Mouse (Mus musculus) embryo, embryonic 10.5 days (tissue): ENCODE data around the gene Epha8.

Experiments
- DNase-seq: peaks from one replicate; pipeline ENCODE4 v3.0.0-alpha.2; 2015; ENCODE audit warnings: low spot score

Gene Epha8

DNA sequence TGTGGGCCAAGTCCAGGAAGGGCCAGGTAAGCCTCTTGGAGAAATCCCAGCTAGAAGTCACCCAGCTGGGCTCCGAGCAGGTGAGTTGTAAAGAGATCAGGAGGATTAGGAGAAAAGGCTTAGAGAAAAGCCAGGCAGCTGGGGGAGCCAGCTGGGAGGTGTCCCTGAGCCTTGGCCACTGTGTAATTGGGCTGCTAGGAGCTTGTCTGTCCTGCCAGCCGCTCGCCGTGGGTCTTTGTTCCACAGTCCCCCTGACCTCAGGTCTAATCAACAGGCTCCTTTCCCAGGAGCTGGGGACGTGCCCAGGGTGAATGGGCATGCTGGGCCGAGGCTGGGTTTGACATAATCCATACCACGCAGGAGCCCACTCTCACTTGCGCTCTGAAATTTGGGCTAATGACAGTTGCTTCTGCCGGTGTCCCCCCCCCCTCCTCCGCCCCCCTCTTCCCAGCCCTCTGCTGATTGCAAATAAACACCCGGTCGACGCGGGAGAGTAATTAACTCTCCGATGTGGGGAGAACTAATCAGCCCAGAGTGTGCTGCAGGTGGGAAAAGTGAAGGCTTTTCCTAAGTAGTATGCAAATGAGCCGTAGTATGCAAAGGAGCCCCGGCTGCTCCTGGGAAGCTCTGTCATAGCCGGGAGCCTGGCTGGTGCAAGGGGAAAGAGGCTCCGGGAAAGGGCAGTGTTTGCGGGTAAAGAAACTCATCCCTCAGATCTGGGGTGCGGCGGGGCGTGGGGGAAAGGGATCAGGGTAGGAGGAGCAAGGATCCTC lies 51.7 kb downstream of the Epha8 start:
- peak; percentile 24 for DNase-seq

DNA sequence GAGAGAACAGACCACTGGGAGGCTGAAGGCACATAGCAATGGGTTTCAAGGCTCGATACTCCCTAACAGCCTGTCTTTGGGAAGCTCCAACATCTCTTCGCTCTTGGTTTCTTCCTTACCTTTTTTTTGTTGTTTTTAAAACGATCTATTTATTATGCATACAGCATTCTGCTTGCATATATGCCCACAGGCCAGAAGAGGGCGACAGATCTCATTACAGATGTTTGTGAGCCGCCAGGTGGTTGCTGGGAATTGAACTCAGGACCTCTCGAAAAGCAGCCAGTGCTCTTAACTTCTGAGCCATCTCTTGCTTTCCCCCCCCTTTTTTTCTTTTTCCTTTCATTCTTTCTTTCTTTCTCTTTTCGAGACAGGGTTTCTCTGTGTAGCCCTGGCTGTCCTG lies 57.5 kb downstream of the Epha8 start:
- peak; percentile 29 for DNase-seq

DNA sequence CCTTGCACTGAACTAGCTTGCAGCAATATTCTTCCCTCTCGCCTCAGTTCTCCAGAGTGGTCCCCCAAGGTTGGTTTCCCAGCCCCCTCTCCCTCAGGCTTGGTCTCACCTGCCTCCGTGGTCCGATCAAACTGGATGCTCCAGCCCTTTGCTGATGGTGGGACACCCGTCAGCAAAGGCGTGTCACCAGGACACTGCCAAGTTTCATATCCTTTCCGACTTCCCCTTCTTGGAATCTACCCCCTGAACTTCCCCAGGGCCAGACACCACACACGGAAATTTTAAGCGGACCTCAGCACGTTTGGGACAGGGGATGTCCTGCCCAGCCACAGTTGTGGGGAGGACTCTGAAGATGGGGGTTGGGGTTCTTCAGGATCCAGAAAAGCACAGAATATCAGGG lies 58.0 kb downstream of the Epha8 start, which contains the start of gene C1qa:
Gene C1qa, minus strand, starts transcription at position 167 of the 400 bp plus-strand sequence.
- no peak for DNase-seq

DNA sequence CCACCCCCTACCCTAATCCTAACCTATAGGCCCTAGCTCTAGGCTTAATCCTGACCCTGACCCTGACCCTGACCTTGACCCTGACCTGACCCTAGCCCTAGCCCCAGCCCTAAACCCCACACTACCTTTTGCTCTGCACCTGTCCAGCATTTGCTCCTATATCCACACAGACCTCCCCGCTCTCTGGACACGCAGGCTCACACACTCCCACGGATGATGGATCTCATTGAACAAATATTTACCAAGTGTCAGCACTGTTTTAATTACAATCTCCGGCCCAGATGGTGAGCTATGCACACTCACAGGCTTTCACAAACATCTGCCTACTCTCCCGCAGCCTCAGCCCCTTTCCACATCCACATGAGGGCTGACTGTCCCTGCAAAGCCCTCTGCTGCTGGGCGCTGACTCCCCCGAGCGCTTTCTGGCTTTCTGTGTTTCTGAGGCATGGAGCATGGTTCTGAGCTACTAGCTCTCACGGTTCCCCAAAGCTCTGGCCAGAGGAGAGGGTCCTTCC lies 58.5 kb downstream of the Epha8 start:
- DNase-seq: no peak

DNA sequence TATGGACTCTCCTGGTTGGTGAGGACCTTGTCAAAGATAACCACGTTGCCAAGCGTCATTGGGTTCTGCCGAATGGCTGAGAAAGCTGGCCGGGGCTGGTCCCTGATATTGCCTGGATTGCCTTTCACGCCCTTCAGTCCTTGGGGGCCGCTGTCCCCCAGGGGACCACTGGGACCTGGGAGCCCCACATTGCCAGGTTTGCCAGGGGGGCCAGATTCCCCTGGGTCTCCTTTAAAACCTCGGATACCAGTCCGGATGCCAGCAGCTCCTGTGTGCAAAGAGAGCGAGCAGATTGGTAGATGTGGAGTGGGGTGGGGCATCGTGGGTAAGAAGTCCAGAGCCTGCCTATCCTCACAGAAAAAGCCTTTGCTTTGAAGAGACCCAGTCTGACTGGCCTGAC lies 60.2 kb downstream of the Epha8 start:
- DNase-seq: no peak

DNA sequence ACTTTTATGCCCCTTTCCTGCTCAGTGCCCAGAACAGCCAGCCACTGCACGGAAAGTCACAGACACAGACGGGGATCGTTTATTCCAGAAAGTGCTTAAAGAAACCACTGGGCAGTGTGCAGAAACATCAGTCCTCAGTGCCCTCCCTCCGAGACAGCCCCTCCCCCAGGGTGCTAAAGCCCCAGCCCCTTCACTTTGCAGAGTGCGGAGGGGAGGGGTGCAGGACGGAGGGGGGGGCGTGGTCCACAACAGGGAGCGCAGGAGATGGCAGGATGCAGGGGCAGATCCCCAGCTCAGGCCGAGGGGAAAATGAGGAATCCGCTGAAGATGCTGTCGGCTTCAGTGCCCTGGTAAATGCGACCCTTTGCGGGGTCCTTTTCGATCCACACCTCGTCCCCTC lies 60.8 kb downstream of the Epha8 start:
- DNase-seq: peak; percentile 23

DNA sequence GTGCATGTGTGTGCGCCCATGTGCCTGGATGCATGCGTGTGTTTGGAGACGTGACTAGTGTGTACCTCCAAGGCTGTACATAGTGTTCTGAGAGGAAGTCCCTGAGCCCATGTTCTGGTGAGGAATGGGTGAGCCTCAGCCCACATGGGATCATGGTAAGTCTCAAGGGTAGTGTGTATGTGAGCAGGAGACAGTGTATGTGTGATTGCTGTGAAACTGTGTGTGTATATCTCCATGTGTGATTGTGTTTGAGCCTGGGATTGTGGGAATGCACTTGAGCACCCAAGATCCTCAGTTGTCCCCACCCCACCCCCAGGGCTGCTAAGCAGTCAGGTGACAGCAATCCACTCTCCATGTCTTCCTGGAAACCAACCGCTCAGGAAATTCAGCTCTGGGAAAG lies 61.8 kb downstream of the Epha8 start:
- no peak for DNase-seq

DNA sequence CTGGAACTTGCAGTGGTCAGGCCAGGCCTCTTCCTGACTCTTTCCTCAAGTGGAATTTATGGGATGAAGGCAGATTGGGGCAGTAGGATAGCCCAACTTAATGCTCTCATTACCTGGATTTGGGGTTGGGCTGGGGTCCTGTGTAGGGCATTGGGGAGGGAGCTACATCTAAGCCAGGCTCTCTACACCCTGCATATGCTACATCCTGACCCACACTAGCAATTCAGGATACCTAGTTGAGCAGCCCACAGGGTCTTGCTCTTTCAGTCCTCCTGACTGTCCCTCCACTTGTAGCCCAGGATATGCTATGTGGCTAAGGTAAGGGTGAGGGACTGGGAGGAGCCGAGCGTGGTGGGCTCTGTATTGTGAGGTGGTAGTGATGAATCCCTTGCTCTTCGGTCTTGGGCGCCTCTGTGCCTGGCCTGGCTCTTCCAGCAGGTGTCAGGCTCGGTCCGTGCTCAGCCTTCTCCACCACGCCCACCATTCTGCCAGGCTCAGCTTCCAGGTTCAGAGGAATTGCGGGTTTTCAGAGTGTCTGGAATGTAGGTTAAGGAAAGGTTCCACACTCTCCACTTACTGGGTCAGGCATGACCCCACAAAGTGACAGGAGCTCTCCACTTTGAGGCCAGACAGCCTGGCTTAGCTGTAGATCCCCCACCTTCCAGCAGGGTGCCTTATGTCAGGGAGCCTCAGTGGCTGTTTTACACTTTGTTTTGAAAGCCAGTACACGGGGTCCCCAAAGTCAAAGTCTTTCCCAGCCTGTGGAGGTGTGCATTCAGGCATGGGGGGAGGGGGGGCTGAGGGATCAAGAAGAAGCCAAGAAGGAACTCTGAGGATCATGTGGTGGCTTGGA lies 62.7 kb downstream of the Epha8 start:
- peak; percentile 70 for DNase-seq

DNA sequence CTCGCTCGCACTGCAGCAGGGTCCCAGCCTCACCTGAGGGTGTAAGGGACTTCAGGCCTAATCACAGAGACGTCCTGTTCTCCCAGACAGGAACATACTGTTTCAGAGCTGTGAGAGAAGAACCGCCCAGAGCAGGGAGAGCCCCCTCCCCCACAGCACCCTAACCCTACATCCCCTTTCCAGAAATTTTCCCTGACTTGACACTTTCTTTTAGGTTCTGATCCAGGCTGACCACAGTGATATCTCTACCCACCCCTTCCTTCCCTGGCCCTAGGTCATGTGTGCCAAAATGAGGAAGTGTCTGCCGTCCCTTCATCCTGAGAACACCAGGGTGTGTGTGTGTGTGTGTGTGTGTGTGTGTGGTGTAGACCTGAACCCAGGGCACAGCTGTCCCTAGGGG lies 63.8 kb downstream of the Epha8 start, which contains the start of gene C1qc:
Gene C1qc, minus strand, starts transcription at position 255 of the 400 bp plus-strand sequence.
- no peak for DNase-seq

DNA sequence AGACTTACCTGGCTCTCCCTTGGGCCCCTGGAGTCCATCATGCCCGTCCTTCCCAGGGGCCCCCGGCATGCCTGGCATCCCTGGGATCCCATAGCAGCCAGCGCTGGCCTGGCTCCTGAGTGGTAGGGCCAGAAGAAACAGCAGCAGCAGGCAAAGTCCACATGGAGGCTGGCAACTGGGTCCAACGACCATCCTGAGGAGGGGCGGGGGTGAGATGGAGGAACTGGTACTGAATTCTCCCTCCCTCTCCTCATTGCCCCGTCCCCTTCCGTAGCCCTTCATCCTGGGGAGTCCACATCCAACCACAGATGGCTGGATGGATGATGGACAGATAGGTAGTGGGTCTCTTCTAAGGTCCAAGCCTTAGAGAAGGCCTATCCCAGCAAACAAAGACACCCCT lies 64.2 kb downstream of the Epha8 start:
- DNase-seq: no peak

DNA sequence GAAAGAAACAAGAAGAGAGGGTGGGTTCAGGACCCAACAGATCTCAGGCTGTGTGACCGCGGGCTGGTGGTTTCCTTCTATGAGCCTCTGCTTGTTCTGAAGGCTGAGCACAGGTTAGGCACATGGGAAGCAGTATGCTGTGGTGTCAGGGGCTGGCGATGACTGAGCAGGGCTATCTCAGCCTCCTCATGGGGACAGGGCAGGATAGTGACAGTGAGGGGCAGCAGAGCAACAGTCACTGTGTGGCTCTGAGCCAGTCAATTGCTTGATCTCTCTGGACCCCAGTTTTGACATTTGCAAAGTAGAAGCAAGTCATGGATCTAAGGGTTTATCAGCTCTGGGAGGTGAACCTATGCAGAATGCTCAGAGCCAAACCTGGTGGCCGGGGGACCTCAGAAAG lies 65.5 kb downstream of the Epha8 start:
- DNase-seq: no peak

DNA sequence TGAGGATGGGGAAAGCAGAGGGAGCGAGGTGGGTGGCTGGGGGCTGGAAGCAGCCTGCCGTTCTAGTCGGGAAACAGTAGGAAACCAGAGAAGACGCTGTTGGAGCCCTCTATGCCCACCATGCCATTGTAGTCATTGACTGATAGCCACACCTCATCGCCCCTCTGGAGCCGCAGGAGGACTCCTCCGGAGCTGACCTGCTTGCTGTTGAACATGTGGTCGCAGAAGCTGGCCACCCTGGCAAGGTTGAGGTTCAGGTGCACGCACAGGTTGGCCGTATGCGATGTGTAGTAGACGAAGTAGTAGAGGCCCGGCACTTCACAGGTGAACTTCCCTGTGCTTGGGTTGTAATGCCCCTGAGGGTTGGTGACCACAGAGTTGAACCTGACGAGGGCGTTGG lies 66.6 kb downstream of the Epha8 start:
- DNase-seq: no peak

DNA sequence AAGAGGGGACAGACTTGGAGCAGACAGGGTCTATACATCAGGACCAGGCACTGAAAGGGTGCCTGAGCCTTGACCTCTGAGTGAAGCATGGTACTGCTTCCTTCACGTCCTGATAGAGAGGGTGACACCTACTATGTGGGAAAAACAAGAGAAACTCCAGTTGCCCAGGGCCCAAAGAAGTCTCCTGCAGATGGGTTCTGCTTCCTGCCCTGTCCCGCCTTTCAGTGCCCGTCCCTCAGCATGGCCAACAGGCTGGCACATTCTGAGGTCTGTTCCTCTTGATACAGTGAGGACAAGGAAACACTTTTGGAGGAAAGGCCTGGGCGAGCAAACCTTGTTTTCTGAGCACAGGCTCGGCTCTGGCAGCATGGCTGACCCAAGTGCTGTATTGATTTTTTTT lies 68.9 kb downstream of the Epha8 start:
- no peak for DNase-seq

DNA sequence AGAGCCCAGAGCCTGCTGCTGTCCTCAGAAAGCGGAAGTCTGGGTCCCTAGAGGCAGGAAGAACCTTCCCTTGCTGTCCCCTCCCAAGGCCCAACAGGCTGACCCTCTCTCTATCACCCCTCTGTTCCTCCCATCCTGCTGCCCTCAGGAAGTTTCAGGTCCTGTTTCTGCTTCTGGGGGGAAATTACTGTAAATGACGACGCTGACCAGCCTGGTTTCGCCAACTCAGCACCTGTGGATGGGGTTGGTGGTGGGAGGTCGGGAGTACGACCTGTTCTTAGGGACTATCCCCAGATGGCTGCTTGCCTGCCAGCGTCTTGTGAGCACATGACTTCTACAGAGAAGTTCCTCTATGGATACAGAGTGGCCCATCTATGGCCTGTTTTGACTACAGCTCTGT lies 70.5 kb downstream of the Epha8 start, which contains the start of gene C1qb:
Gene C1qb, minus strand, starts transcription at position 87 of the 400 bp plus-strand sequence.
- DNase-seq: no peak
